Mouse (Mus musculus) gastrocnemius, adult 18-20 months (tissue): Measurements from ENCODE around the gene Tnfaip8l1. TPM values are rescaled to one million over a fixed set of nuclear protein-coding genes. Genes with fewer than 3 reads are reported as not detected.

Source experiments
- DNase-seq: peaks from one replicate; pipeline ENCODE4 v3.0.0; 2021; ENCODE audit warnings: low spot score
- total RNA-seq, 2 experiments: library from RNA; stranded (reverse); gene quantifications; 2 replicates each; pipeline ENCODE4 v1.2.3; 2021

Gene Tnfaip8l1
- total RNA-seq, 2 experiments from 2014 or later = 0.21 to 0.25 TPM

- DNase-seq = no peak
Observed at GRCm38 (mm10) chr17:56137839-56138613, 24.3 kb upstream of the Tnfaip8l1 start.

GRCm38 (mm10) chr17:56139355-56139754 lies 22.9 kb upstream of the Tnfaip8l1 start:
- DNase-seq = no peak

- no peak for DNase-seq
Observed at GRCm38 (mm10) chr17:56139858-56140595, 22.2 kb upstream of the Tnfaip8l1 start, which contains the start of gene Sema6b. Sema6b (minus strand) TSS chr17:56140343.

- no peak for DNase-seq
Observed at GRCm38 (mm10) chr17:56141702-56142605, 20.3 kb upstream of the Tnfaip8l1 start.

- DNase-seq = no peak
Observed at GRCm38 (mm10) chr17:56144546-56144945, 17.7 kb upstream of the Tnfaip8l1 start.

- DNase-seq = no peak
Observed at GRCm38 (mm10) chr17:56146131-56146530, 16.1 kb upstream of the Tnfaip8l1 start.

GRCm38 (mm10) chr17:56147420-56147819 lies 14.9 kb upstream of the Tnfaip8l1 start:
- DNase-seq = no peak

GRCm38 (mm10) chr17:56148280-56148679 lies 14.0 kb upstream of the Tnfaip8l1 start:
- no peak for DNase-seq

- DNase-seq = no peak
Observed at GRCm38 (mm10) chr17:56148790-56149618, 13.3 kb upstream of the Tnfaip8l1 start.

- DNase-seq = no peak
Observed at GRCm38 (mm10) chr17:56149897-56150296, 12.4 kb upstream of the Tnfaip8l1 start.

- peak; percentile 52 for DNase-seq
Observed at GRCm38 (mm10) chr17:56153643-56154042, 8.6 kb upstream of the Tnfaip8l1 start.

- DNase-seq = peak; percentile 57
Observed at GRCm38 (mm10) chr17:56159729-56160128, 2.5 kb upstream of the Tnfaip8l1 start.

GRCm38 (mm10) chr17:56163523-56164102 lies 1.3 kb downstream of the Tnfaip8l1 start:
- no peak for DNase-seq

GRCm38 (mm10) chr17:56164510-56164909 lies 2.2 kb downstream of the Tnfaip8l1 start:
- DNase-seq = no peak

GRCm38 (mm10) chr17:56165671-56166070 lies 3.4 kb downstream of the Tnfaip8l1 start:
- no peak for DNase-seq

GRCm38 (mm10) chr17:56169830-56170229 lies 7.6 kb downstream of the Tnfaip8l1 start:
- DNase-seq = no peak

- DNase-seq = no peak
Observed at GRCm38 (mm10) chr17:56170636-56171035, 8.4 kb downstream of the Tnfaip8l1 start.

GRCm38 (mm10) chr17:56171456-56171855 lies 9.2 kb downstream of the Tnfaip8l1 start:
- no peak for DNase-seq

GRCm38 (mm10) chr17:56171881-56172280 lies 9.6 kb downstream of the Tnfaip8l1 start:
- DNase-seq = no peak

- DNase-seq = no peak
Observed at GRCm38 (mm10) chr17:56173401-56174046, 11.2 kb downstream of the Tnfaip8l1 start.
